Mouse (Mus musculus): ENCODE data around the gene Skp2.

DNA sequence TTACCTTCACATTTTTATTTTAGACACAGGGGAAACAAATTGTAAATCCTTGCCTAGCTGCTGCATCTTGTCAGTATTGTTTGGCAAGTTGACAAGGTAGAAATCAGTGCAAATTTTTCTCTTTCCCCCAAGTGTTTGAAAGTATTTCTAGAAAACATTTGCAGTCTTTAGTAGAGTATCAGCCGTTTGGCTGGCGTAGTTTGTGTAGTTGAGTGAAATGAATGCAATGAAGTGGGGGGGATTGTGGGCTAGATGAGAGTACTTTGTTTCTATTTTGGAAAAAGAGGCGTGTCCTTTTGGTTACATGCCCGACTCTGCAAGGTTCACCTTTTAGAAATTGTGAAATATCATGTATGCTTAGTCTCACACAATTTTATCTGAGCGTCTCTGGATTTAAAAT is 82.6 kb downstream of the Skp2 start:
- no peak for TF ChIP-seq POLR2A (IDR thresholded peaks at IDR 0.05; ENCODE audit: low read depth, low read length)
- no peak for TF ChIP-seq CTCF (IDR thresholded peaks at IDR 0.05; ENCODE audit: borderline replicate concordance, insufficient read depth, low read length)

All from embryonic fibroblast, embryonic 13.5 days (primary cell).